Mouse (Mus musculus) forebrain, postnatal 0 days (tissue): ENCODE data around the gene Nabp2. TPM values are rescaled to one million over a fixed set of nuclear protein-coding genes. Genes with fewer than 3 reads are reported as not detected.

Experiments
- ATAC-seq: fragments of 200-750 bp; cut with Nextera tagmentation; 2 replicates; pipeline ENCODE4 v1.8.0; 2017; ENCODE audit warnings: mild to moderate bottlenecking, moderate library complexity
- DNase-seq: peaks from one replicate; pipeline ENCODE4 v3.0.0-alpha.2; 2015
- H3K27ac ChIP-seq: fragments of 300-500 bp; sonication (generic); 2 replicates; pipeline ENCODE4 v1.5.1; 2014; ENCODE audit warnings: low read depth, mild to moderate bottlenecking, antibody characterized with exemption, low read length, moderate library complexity, mixed read lengths
- H3K27me3 ChIP-seq: fragments of 300-500 bp; sonication (generic); 2 replicates; pipeline ENCODE4 v1.6.1; 2014; ENCODE audit warnings: mild to moderate bottlenecking, low read length, mixed read lengths; ENCODE audit not compliant: insufficient read depth
- H3K36me3 ChIP-seq: fragments of 300-500 bp; sonication (generic); 2 replicates; pipeline ENCODE4 v1.6.1; 2014; ENCODE audit warnings: mild to moderate bottlenecking, moderate library complexity; ENCODE audit not compliant: insufficient read depth
- H3K4me1 ChIP-seq: fragments of 300-500 bp; sonication (generic); 2 replicates; pipeline ENCODE4 v1.6.1; 2014; ENCODE audit warnings: antibody characterized with exemption; ENCODE audit not compliant: insufficient read depth
- H3K4me2 ChIP-seq: fragments of 300-500 bp; sonication (generic); 2 replicates; pipeline ENCODE4 v1.6.1; 2014; ENCODE audit warnings: low read depth, mild to moderate bottlenecking, moderate library complexity
- H3K4me3 ChIP-seq: fragments of 300-500 bp; sonication (generic); 2 replicates; pipeline ENCODE4 v1.5.1; 2014; ENCODE audit warnings: low read depth, low read length, mixed read lengths
- H3K9ac ChIP-seq: fragments of 300-500 bp; sonication (generic); 2 replicates; pipeline ENCODE4 v1.6.1; 2014; ENCODE audit warnings: mild to moderate bottlenecking
- H3K9me3 ChIP-seq: fragments of 300-500 bp; sonication (generic); 2 replicates; pipeline ENCODE4 v1.6.1; 2016; ENCODE audit warnings: low read length
- CTCF ChIP-seq: sonication (generic); IDR thresholded peaks from 2 replicates; pipeline ENCODE4 v1.5.1; 2016; ENCODE audit warnings: antibody characterized with exemption, control low read depth, low read depth
- WGBS: fragments of 180-500 bp; shearing (Covaris S2); extraction: QIAGEN DNeasy Blood & Tissue Kit; methylation state at CpG from one replicate; pipeline ENCODE4 v1.1.7; 2014; 5-methylcytosine and 5-hydroxymethylcytosine counted together
- polyA plus RNA-seq: library from polyadenylated mRNA; unstranded; fragments of >200 nt; fragmentation: Nextera tagmentation; extraction: Ambion mirVana; gene quantifications from 2 replicates; pipeline ENCODE4 v1.2.1, GENCODE M21; 2015
- total RNA-seq: library from RNA; depleted of rRNA; stranded (reverse); fragments of >200 nt; gene quantifications from 2 replicates; pipeline ENCODE4 v1.2.3, GENCODE M21; 2014

Nabp2 gene
- total and polyA plus RNA-seq, 2 experiments from 2014 or later = 90.1 to 159 TPM

- H3K4me1 ChIP-seq = peaks cover 24% of the 10 kb centered on the region
- 0% methylated on average over 14 of the region's 14 CpGs for WGBS
- peak overlapping the region; percentile 94 for H3K9ac ChIP-seq
These were observed 726 bp upstream of the Nabp2 start for GRCm38 (mm10) chr10:128412055-128412381.

GRCm38 (mm10) chr10:128410560-128410845, 789 bp downstream of the Nabp2 start:
- peaks cover 24% of the 10 kb centered on the region for H3K4me1 ChIP-seq
- ATAC-seq = no peak
- TF ChIP-seq CTCF = no peak
- 26% methylated on average over 4 of the region's 4 CpGs for WGBS
- H3K36me3 ChIP-seq = peaks cover 29% of the 10 kb centered on the region
- peak overlapping the region; percentile 99 for H3K4me3 ChIP-seq
- H3K9me3 ChIP-seq = no peaks in the 10 kb centered on the region
- peak overlapping the region; percentile 97 for H3K27ac ChIP-seq
- H3K27me3 ChIP-seq = no peaks in the 10 kb centered on the region
- DNase-seq = no peak
- H3K4me2 ChIP-seq = peak overlapping the region; percentile 95
- H3K9ac ChIP-seq = peak overlapping the region; percentile 94; the same call in 1 of the 2 replicates

More at GRCm38 (mm10) chr10:128412055-128412381, 726 bp upstream of the Nabp2 start:
- no peaks in the 10 kb centered on the region for H3K9me3 ChIP-seq
- TF ChIP-seq CTCF = no peak
- peak overlapping the region; percentile 99 for H3K4me3 ChIP-seq
- H3K36me3 ChIP-seq = peaks cover 32% of the 10 kb centered on the region
- ATAC-seq (no peak), DNase-seq (peak; percentile 57)
- H3K4me2 ChIP-seq = peak overlapping the region; percentile 95
- peak overlapping the region; percentile 97 for H3K27ac ChIP-seq
- no peaks in the 10 kb centered on the region for H3K27me3 ChIP-seq

- ATAC-seq (peak; percentile 88), DNase-seq (peak; percentile 98)
- Histone ChIP-seq H3K4me3 (peak overlapping the region; percentile 99), H3K27me3 (no peaks in the 10 kb centered on the region), H3K4me2 (peak overlapping the region; percentile 95), H3K9ac (peak overlapping the region; percentile 76), H3K27ac (peak overlapping the region; percentile 97), H3K36me3 (peaks cover 24% of the 10 kb centered on the region), H3K4me1 (peaks cover 24% of the 10 kb centered on the region), H3K9me3 (no peaks in the 10 kb centered on the region)
- TF ChIP-seq CTCF = peak; percentile 79
- 4% methylated on average over 36 of the region's 36 CpGs for WGBS
These were observed 1.4 kb downstream of the Nabp2 start for GRCm38 (mm10) chr10:128409692-128410559.

GRCm38 (mm10) chr10:128408591-128409535, 2.4 kb downstream of the Nabp2 start:
- DNase-seq (peak; percentile 73), ATAC-seq (peak; percentile 19; the same call in 1 of the 2 replicates)
- Histone ChIP-seq H3K36me3 (peaks cover 15% of the 10 kb centered on the region), H3K4me2 (peak overlapping the region; percentile 74), H3K9ac (peak overlapping the region; percentile 76), H3K4me3 (peak overlapping the region; percentile 99), H3K27me3 (no peaks in the 10 kb centered on the region), H3K4me1 (peaks cover 24% of the 10 kb centered on the region), H3K9me3 (no peaks in the 10 kb centered on the region), H3K27ac (peak overlapping the region; percentile 78)
- no peak for TF ChIP-seq CTCF
- WGBS = 16% methylated on average over 35 of the region's 35 CpGs

- TF ChIP-seq CTCF = no peak
- WGBS = 83% methylated on average over 7 of the region's 7 CpGs
- Histone ChIP-seq H3K4me3 (no peak overlapping the region), H3K27me3 (no peaks in the 10 kb centered on the region), H3K9me3 (no peaks in the 10 kb centered on the region), H3K9ac (no peak overlapping the region), H3K4me2 (no peak overlapping the region), H3K36me3 (peaks cover 15% of the 10 kb centered on the region), H3K4me1 (peaks cover 7% of the 10 kb centered on the region), H3K27ac (no peak overlapping the region)
- DNase-seq (no peak), ATAC-seq (no peak)
These were observed 7.4 kb downstream of the Nabp2 start for GRCm38 (mm10) chr10:128403931-128404330.

GRCm38 (mm10) chr10:128401638-128402037, 9.7 kb downstream of the Nabp2 start:
- no peak overlapping the region for H3K4me3 ChIP-seq
- DNase-seq (no peak), ATAC-seq (no peak)
- no peak overlapping the region for H3K4me2 ChIP-seq
- WGBS = 86% methylated on average over 9 of the region's 9 CpGs
- H3K9ac ChIP-seq = no peak overlapping the region
- H3K4me1 ChIP-seq = no peaks in the 10 kb centered on the region
- no peaks in the 10 kb centered on the region for H3K27me3 ChIP-seq
- H3K27ac ChIP-seq = no peak overlapping the region
- no peaks in the 10 kb centered on the region for H3K9me3 ChIP-seq
- no peak for TF ChIP-seq CTCF
- H3K36me3 ChIP-seq = peaks cover 13% of the 10 kb centered on the region
